10 mouse cellular contexts compared by ENCODE assay signal in the genomic region with DNA sequence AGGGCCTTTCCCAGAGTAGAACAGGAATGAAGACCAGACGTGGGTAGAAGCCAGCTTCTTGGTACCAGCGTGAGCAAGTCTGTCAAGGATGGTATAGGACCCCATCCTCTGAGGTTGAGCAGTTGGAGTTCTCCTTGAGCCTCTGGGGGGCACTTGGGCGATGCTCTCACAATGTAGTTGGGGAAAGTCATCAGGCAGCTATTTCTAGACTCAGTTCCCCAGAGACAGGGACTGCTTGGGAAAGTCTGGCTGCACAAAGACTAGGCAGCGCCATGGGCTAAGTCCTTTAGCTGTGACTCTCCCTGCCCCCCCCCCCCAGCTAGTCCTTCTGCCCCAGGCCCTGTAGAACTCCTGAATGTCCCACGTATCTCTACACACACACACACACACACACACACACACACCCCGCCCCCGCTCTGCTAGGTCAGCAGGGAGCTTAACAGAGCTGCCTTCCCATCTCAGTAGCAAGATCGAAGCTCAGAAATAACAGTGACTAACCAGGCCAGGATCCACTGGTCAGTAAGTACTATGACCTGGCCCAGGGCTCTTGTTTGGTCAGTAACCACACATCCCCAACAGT. TPM values are rescaled to one million over a fixed set of nuclear protein-coding genes. Genes with fewer than 3 reads are reported as not detected.
DNase-seq lines count a peak whose midpoint lies in the region; TF ChIP-seq lines count a peak whose summit lies in the region.
"Had no signal": no experiment of that assay in that cellular context is flagged by ENCODE, and none has a peak within 500 bp of the region (broad histone marks: within the 10 kb centered on the region; RNA-seq: fewer than 3 reads in every experiment).

No protein-coding gene starts in this region.

- H3K36me3 ChIP-seq in thymus, adult 2 months (ENCODE audit: control insufficient read depth, insufficient read depth, low read length) = peaks cover 28% of the 10 kb centered on the region
- peaks cover 32% of the 10 kb centered on the region for H3K36me3 ChIP-seq in limb, embryonic 10.5 days

- peaks cover 61% of the 10 kb centered on the region for H3K4me1 ChIP-seq in thymus, adult 2 months (replicated peaks; ENCODE audit: control insufficient read depth, insufficient read depth, low read length)
- peaks cover 67% of the 10 kb centered on the region for H3K4me1 ChIP-seq in limb, embryonic 10.5 days

- no peak for TF ChIP-seq CTCF in thymus, adult 2 months (IDR thresholded peaks at IDR 0.05; ENCODE audit: borderline replicate concordance, control insufficient read depth, extremely low read depth, insufficient read depth, low read length, poor library complexity)

- peak; percentile 65 for DNase-seq in heart, adult 8-10 months (ENCODE audit: low spot score)
- DNase-seq in heart, postnatal 25 days (ENCODE audit: low spot score) = no peak
- no peak for DNase-seq in thymus, adult 2 months
- no peak for DNase-seq in thymus, postnatal 14 days
- no peak for DNase-seq in limb, embryonic 10.5 days (ENCODE audit: low spot score)
- no peak for DNase-seq in right cerebral cortex, postnatal 10 days (ENCODE audit: low spot score in 2 of 2)
- no peak for DNase-seq in left cerebral cortex, postnatal 36 days (ENCODE audit: low spot score in 2 of 2)
- no peak for DNase-seq in cerebellum, adult 11 months
- DNase-seq: cerebellum, adult 11-12 months; lung, adult 2 months had no signal

- TF ChIP-seq POLR2A in thymus, adult 2 months (IDR thresholded peaks at IDR 0.05; ENCODE audit: control insufficient read depth, extremely low read depth, insufficient read depth, low read length, poor library complexity) = no peak

- 53% methylated on average over 8 of the region's 8 CpGs for WGBS in thymus, adult 2 months
- WGBS in limb, embryonic 10.5 days = 62% methylated on average over 8 of the region's 8 CpGs

- H3K9me3 ChIP-seq in limb, embryonic 10.5 days (replicated peaks) = no peaks in the 10 kb centered on the region

- peak overlapping the region; percentile 13 for H3K4me3 ChIP-seq in thymus, adult 2 months (ENCODE audit: control insufficient read depth, insufficient read depth, low read length)
- H3K4me3 ChIP-seq in limb, embryonic 10.5 days = no peak overlapping the region

- intact Hi-C loops in heart, postnatal 25 days (cut with DNase I) = no loop called here
- intact Hi-C loops in left cerebral cortex, postnatal 36 days (cut with DNase I) = loop anchor here (2.0 kb wide), 1 partner anchor 25 kb away; no protein-coding TSS in a partner anchor

- no peaks in the 10 kb centered on the region for H3K27me3 ChIP-seq in thymus, adult 2 months (ENCODE audit: control insufficient read depth, insufficient read depth, low read length)
- H3K27me3 ChIP-seq in limb, embryonic 10.5 days (ENCODE audit: low read depth, poor library complexity, severe bottlenecking) = no peaks in the 10 kb centered on the region

- peak overlapping the region; percentile 89 for H3K27ac ChIP-seq in thymus, adult 2 months (ENCODE audit: control insufficient read depth, insufficient read depth, low read length)
- H3K27ac ChIP-seq in limb, embryonic 10.5 days = peak overlapping the region; percentile 66

RNA-seq across cellular contexts. Expression of a gene that starts 3.4 kb away (rescaled TPM):
- total RNA-seq in heart, adult 8-10 months (2022) = 1 to 10 TPM; 3.1 to 4.4 (median 3.5) TPM
- total RNA-seq in heart, postnatal 25 days (2021) = 1 to 10 TPM; 3.5 to 3.7 TPM
- polyA plus RNA-seq in thymus, adult 2 months (2012; rRNA removed) = 76.6 and 92.4 TPM in 2 replicates
- polyA plus RNA-seq in limb, embryonic 10.5 days (2016; fragmentation: Nextera tagmentation; extraction: Ambion mirVana) = 12.3 and 17.2 TPM in 2 replicates
- 1 to 10 TPM; 2.5 to 4.4 TPM for total RNA-seq in left cerebral cortex, postnatal 36 days (2021)

RNA-seq across cellular contexts. Expression of a gene that starts 37.5 kb away (rescaled TPM):
- under 1 TPM in 2 of 4 experiments, not detected in 2; 0.34 to 0.37 TPM for total RNA-seq in heart, adult 8-10 months (2022)
- total RNA-seq in heart, postnatal 25 days (2021) = under 1 TPM; 0.50 to 0.60 TPM
- 0.31 and 0.38 TPM in 2 replicates for polyA plus RNA-seq in thymus, adult 2 months (2012; rRNA removed)
- not detected in 2 replicates for polyA plus RNA-seq in limb, embryonic 10.5 days (2016; fragmentation: Nextera tagmentation; extraction: Ambion mirVana)
- total RNA-seq in left cerebral cortex, postnatal 36 days (2021) = not detected

RNA-seq across cellular contexts. Expression of a gene that starts 43.8 kb away (rescaled TPM):
- 1 to 10 TPM in 2 of 4 experiments, under 1 TPM in 2; 0.60 to 4.5 (median 1.7) TPM for total RNA-seq in heart, adult 8-10 months (2022)
- total RNA-seq in heart, postnatal 25 days (2021) = 1 to 10 TPM; 1.3 to 1.5 TPM
- polyA plus RNA-seq in thymus, adult 2 months (2012; rRNA removed) = 0.18 and 0.28 TPM in 2 replicates
- not detected in 2 replicates for polyA plus RNA-seq in limb, embryonic 10.5 days (2016; fragmentation: Nextera tagmentation; extraction: Ambion mirVana)
- not detected for total RNA-seq in left cerebral cortex, postnatal 36 days (2021)

RNA-seq across cellular contexts. Expression of a gene that starts 55.4 kb away (rescaled TPM):
- under 1 TPM in 1 of 4 experiments, not detected in 3; 0.75 TPM for total RNA-seq in heart, adult 8-10 months (2022)
- total RNA-seq in heart, postnatal 25 days (2021) = 1 to 10 TPM in 1 of 2 experiments, under 1 TPM in 1; 0.44 to 1.1 TPM
- 3.5 and 5.3 TPM in 2 replicates for polyA plus RNA-seq in thymus, adult 2 months (2012; rRNA removed)
- polyA plus RNA-seq in limb, embryonic 10.5 days (2016; fragmentation: Nextera tagmentation; extraction: Ambion mirVana) = not detected in 2 replicates
- not detected for total RNA-seq in left cerebral cortex, postnatal 36 days (2021)
